Mouse (Mus musculus) embryonic facial prominence, embryonic 11.5 days (tissue): ENCODE data around the gene Rtl10. TPM values are rescaled to one million over a fixed set of nuclear protein-coding genes. Genes with fewer than 3 reads are reported as not detected.

ENCODE experiments used
- ATAC-seq: fragments of 200-750 bp; cut with Nextera tagmentation; replicated peaks from 2 replicates; pipeline ENCODE4 v1.8.0; 2017; ENCODE audit warnings: low read depth; ENCODE audit not compliant: insufficient number of reproducible peaks, low FRiP score, low TSS enrichment
- DNase-seq: peaks from one replicate; pipeline ENCODE4 v3.0.0-alpha.2; 2015; ENCODE audit warnings: low spot score
- H3K27ac ChIP-seq: fragments of 300-500 bp; sonication (generic); replicated peaks from 2 replicates; pipeline ENCODE4 v1.5.1; 2014; ENCODE audit warnings: mild to moderate bottlenecking, low read depth, low read length, control low read depth
- H3K27me3 ChIP-seq: fragments of 300-500 bp; sonication (generic); 2 replicates; pipeline ENCODE4 v1.6.1; 2014; ENCODE audit warnings: mild to moderate bottlenecking, low read length, moderate library complexity, mixed read lengths; ENCODE audit not compliant: control insufficient read depth, insufficient read depth
- H3K36me3 ChIP-seq: fragments of 300-500 bp; sonication (generic); replicated peaks from 2 replicates; pipeline ENCODE4 v1.6.1; 2014; ENCODE audit warnings: low read depth, mild to moderate bottlenecking, low read length, moderate library complexity, mixed read lengths; ENCODE audit not compliant: control insufficient read depth, insufficient read depth
- H3K4me1 ChIP-seq: fragments of 300-500 bp; sonication (generic); 2 replicates; pipeline ENCODE4 v1.6.1; 2014; ENCODE audit warnings: low read length, mixed read lengths; ENCODE audit not compliant: control insufficient read depth, insufficient read depth
- H3K4me2 ChIP-seq: fragments of 300-500 bp; sonication (generic); 2 replicates; pipeline ENCODE4 v1.6.1; 2014; ENCODE audit warnings: low read depth, mild to moderate bottlenecking, control low read depth, low read length, moderate library complexity
- H3K4me3 ChIP-seq: fragments of 300-500 bp; sonication (generic); 2 replicates; pipeline ENCODE4 v1.5.1; 2014; ENCODE audit warnings: low read depth, low read length, control low read depth
- H3K9ac ChIP-seq: fragments of 300-500 bp; sonication (generic); replicated peaks from 2 replicates; pipeline ENCODE4 v1.6.1; 2014; ENCODE audit warnings: mild to moderate bottlenecking, control low read depth, low read length
- H3K9me3 ChIP-seq: fragments of 300-500 bp; sonication (generic); replicated peaks from 2 replicates; pipeline ENCODE4 v1.6.1; 2016; ENCODE audit warnings: mild to moderate bottlenecking, low read length, inconsistent platforms, mixed read lengths; ENCODE audit not compliant: control insufficient read depth
- WGBS: fragments of 180-500 bp; shearing (Covaris S2); extraction: QIAGEN DNeasy Blood & Tissue Kit; methylation state at CpG from one replicate; pipeline ENCODE4 v1.1.7; 2014; 5-methylcytosine and 5-hydroxymethylcytosine counted together
- polyA plus RNA-seq: library from polyadenylated mRNA; unstranded; fragments of >200 nt; fragmentation: Nextera tagmentation; extraction: Ambion mirVana; gene quantifications from 2 replicates; pipeline ENCODE4 v1.2.1, GENCODE M21; 2014

Rtl10 gene
- polyA plus RNA-seq, 1 experiment from 2014 or later = 3.5 TPM

DNA sequence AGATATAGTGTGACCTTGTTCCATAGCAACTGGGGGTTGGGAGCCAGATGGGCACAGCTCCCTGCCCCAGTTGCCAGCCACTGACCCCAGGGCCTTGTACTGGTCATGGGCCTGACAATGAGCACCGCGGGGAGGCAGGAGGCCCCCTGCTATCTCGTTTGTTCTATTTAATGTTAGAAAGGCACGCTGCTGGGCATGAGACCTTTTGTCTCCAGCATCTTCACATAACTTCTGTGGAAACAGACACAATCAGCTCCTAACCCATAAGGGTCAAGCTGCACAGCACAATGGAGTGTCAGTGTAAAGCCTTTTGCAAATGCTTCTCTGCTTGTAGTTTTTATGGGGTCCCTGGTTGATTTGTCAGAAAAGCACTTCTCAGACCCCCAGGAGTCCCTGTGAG, 14.3 kb upstream of the Rtl10 start:
- Histone ChIP-seq H3K9me3 (no peaks in the 10 kb centered on the region), H3K27me3 (no peaks in the 10 kb centered on the region), H3K4me1 (no peaks in the 10 kb centered on the region), H3K36me3 (no peaks in the 10 kb centered on the region), H3K9ac (no peak overlapping the region), H3K27ac (no peak overlapping the region), H3K4me3 (no peak overlapping the region), H3K4me2 (no peak overlapping the region)
- ATAC-seq = no peak
- 21% methylated on average over 4 of the region's 4 CpGs for WGBS
- no peak for DNase-seq

DNA sequence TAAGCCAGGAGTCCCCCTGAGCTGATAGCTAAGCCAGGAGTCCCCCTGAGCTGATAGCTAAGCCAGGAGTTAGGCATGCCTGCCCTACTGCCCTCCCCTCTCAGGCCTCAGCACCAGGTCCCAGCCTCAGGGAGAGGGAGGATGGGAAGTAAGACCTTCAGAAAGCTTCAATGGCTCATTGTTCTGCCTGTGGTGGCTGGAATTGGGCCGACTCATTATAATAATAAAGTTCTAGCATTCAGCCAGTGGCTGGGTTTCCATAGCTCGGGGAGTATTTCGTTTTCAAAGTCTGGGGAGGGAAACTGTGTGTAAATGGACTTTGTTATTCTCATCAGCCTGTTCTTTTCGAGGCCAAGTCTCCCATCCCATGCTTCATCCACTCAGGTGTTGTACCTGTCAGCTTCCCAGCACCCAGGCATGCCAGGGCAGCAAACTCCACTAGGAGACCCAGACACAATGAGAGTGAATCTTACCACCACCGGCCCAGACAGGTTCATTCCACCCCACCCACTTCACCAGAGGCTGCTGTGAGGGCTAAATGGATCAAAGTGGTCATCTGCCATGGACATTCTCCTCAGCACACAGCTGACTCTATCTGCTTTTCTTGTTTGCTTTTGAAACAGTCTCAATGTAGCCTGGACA, 13.8 kb upstream of the Rtl10 start:
- Histone ChIP-seq H3K4me2 (no peak overlapping the region), H3K4me3 (no peak overlapping the region), H3K27me3 (no peaks in the 10 kb centered on the region), H3K9me3 (no peaks in the 10 kb centered on the region), H3K9ac (no peak overlapping the region), H3K4me1 (no peaks in the 10 kb centered on the region), H3K27ac (no peak overlapping the region), H3K36me3 (no peaks in the 10 kb centered on the region)
- DNase-seq = no peak
- no peak for ATAC-seq
- 23% methylated on average over 5 of the region's 5 CpGs for WGBS

DNA sequence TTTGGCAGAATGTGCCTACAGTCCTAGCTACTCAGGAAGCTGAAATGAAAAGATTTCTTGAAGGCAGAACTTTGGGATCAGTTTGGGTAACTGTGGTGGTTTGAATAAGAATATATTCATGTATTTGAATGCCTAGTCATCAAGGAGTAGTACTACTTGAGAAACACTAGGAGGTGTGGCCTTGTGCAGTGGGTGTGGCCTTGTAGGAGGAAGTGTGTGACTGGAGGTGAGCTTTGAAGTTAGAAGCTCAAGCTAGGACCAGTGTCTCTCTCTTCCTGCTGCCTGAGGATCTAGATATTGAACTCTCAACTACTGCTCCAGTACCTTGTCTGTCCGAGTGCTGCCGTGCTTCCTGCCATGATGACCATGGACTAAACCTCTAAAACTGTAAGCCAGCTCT, 12.6 kb upstream of the Rtl10 start:
- Histone ChIP-seq H3K36me3 (no peaks in the 10 kb centered on the region), H3K27me3 (no peaks in the 10 kb centered on the region), H3K9me3 (no peaks in the 10 kb centered on the region), H3K4me3 (no peak overlapping the region), H3K9ac (no peak overlapping the region), H3K27ac (no peak overlapping the region), H3K4me2 (no peak overlapping the region), H3K4me1 (no peaks in the 10 kb centered on the region)
- 91% methylated on average over 2 of the region's 2 CpGs for WGBS
- DNase-seq = no peak
- no peak for ATAC-seq

DNA sequence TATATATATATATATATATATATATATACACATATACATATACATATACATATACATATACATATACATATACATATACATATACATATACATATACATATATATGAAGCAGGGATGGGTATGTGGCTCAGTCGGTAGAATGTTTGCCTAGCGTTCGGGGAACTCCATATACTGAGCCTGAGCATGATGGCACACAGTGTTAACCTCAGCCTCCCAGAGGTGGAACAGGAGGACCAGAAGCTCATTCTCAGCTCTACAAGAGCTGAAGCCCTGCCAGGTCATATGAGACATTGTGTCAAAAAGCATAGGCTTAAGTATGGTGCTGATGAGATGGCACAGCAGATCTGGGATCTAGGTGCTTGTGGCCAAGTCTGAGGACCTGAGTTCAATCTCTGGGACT, 8.4 kb upstream of the Rtl10 start:
- DNase-seq = no peak
- 95% methylated on average over 3 of the region's 3 CpGs for WGBS

DNA sequence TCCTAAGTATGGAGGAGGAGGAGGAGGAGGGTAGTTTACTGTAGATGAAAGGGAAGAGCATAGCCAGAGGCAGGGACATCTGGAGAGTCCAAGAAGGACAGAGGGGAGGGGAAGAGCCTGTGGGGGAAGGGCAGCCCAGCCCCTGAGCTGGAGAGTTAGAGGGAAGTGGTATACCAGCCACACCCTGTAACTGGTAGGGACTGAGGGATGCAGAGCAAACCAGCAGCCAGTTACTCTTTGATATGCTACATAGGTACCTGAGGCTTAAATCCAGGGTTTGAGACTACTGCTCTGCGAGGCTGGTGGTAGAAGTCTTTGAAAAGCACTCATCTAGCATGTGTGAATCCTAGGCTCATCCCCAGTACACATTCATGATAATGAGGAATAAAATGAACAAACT, 7.8 kb upstream of the Rtl10 start:
- H3K4me3 ChIP-seq = no peak overlapping the region
- H3K36me3 ChIP-seq = no peaks in the 10 kb centered on the region
- H3K9ac ChIP-seq = no peak overlapping the region
- H3K27me3 ChIP-seq = no peaks in the 10 kb centered on the region
- 77% methylated on average over 1 of the region's 1 CpGs for WGBS
- no peak for DNase-seq
- no peak for ATAC-seq
- no peaks in the 10 kb centered on the region for H3K9me3 ChIP-seq
- H3K4me2 ChIP-seq = no peak overlapping the region
- H3K27ac ChIP-seq = no peak overlapping the region
- no peaks in the 10 kb centered on the region for H3K4me1 ChIP-seq

More for the DNA sequence above, 8.4 kb upstream of the Rtl10 start:
- H3K27ac ChIP-seq = no peak overlapping the region
- no peak overlapping the region for H3K4me3 ChIP-seq
- H3K36me3 ChIP-seq = no peaks in the 10 kb centered on the region
- ATAC-seq = no peak
- H3K4me2 ChIP-seq = no peak overlapping the region
- no peaks in the 10 kb centered on the region for H3K27me3 ChIP-seq
- H3K9me3 ChIP-seq = no peaks in the 10 kb centered on the region
- no peak overlapping the region for H3K9ac ChIP-seq
- no peaks in the 10 kb centered on the region for H3K4me1 ChIP-seq

DNA sequence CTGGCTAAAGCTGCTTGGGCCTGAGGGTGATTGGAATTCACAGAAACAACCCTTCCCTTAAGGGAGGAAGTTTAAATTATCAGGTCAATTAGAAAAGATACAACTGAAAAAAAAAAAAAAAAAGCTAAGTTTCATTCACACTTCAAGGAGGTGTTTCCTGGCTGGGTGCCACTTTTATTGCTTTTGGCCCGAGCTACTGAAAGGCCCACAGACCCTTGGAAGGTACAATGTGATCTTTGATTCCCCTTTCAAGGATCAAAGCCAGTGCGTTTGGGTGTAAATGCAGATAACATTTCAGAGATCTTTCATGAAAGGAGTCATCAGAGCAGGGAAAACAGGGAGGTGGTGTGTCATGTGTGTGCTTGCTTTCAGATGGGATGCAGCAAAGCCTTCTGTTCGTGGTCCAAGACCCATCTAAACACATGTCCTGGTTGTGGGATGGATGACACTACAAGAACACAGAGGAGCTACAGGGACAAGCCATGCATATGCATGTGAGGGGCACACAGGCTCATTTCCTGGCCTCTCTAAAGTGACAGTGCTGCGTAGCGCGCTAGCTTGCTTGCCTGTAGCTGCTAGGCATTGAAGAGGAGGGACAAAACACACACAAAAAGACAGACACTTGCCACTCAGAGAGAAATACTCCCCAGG, 711 bp upstream of the Rtl10 start:
- Histone ChIP-seq H3K27ac (peak overlapping the region; percentile 75; the same call in 1 of the 2 replicates), H3K36me3 (peaks cover 4% of the 10 kb centered on the region; the same call in 1 of the 2 replicates), H3K9me3 (no peaks in the 10 kb centered on the region; the same call in 1 of the 2 replicates), H3K4me3 (peak overlapping the region; percentile 59), H3K27me3 (no peaks in the 10 kb centered on the region), H3K4me2 (peak overlapping the region; percentile 82), H3K4me1 (peaks cover 5% of the 10 kb centered on the region), H3K9ac (peak overlapping the region; percentile 88)
- no peak for DNase-seq
- no peak; the same call in 1 of the 2 replicates for ATAC-seq
- WGBS = 18% methylated on average over 6 of the region's 6 CpGs

DNA sequence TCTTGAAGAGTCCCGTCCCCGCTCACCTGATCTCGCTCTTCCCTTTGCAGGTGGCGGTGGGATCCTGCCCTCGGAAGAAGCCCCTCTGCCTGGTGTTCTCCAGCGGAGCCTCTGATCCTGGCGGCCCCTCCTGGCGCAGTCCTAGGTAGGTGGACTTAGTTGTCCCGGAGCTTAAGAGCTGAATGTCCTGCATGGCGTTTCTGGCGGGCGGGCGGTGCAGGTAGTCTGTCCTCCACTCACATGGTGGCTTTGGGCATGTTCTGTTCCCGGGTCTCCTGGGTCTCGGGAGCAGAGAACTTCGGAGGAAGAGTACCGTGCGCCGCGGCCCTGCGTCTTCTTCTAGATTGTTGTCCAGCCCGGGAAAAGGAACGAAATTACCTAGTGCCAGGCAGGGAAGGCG, 295 bp downstream of the Rtl10 start:
- H3K27ac ChIP-seq = no peak overlapping the region; the same call in 1 of the 2 replicates
- H3K27me3 ChIP-seq = no peaks in the 10 kb centered on the region
- WGBS = under 1% methylated on average over 24 of the region's 24 CpGs
- ATAC-seq (no peak), DNase-seq (no peak)
- no peaks in the 10 kb centered on the region; the same call in 1 of the 2 replicates for H3K9me3 ChIP-seq
- peak overlapping the region; percentile 59 for H3K4me3 ChIP-seq
- peaks cover 5% of the 10 kb centered on the region for H3K4me1 ChIP-seq
- H3K9ac ChIP-seq = peak overlapping the region; percentile 88
- H3K36me3 ChIP-seq = peaks cover 4% of the 10 kb centered on the region; the same call in 1 of the 2 replicates
- peak overlapping the region; percentile 82 for H3K4me2 ChIP-seq

DNA sequence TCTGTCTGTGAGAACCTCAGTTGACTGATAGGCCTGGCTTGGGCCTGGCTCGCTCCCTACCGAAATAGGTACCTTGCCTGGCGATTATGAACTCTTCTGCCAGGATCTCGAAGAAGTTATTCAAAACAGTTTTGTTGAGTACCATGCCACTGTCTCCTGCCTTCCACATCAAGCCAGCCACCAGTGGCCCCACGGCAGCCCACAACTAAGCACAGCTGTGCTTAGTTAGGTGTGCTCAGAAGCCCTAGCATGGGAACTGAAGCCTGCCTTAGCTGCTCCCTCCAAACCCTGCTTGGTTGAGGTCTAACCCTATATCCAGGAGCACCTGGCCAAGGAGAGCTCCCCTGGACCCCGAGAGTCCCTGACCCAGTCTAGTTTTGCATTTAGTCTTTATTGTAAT, 2.8 kb downstream of the Rtl10 start:
- 95% methylated on average over 6 of the region's 6 CpGs for WGBS
- H3K9ac ChIP-seq = no peak overlapping the region
- DNase-seq (no peak), ATAC-seq (no peak)
- H3K4me3 ChIP-seq = no peak overlapping the region
- H3K4me1 ChIP-seq = peaks cover 5% of the 10 kb centered on the region
- no peaks in the 10 kb centered on the region; the same call in 1 of the 2 replicates for H3K9me3 ChIP-seq
- H3K27ac ChIP-seq = no peak overlapping the region
- H3K4me2 ChIP-seq = no peak overlapping the region
- H3K27me3 ChIP-seq = no peaks in the 10 kb centered on the region
- H3K36me3 ChIP-seq = peaks cover 4% of the 10 kb centered on the region; the same call in 1 of the 2 replicates
